Mouse (Mus musculus) liver, postnatal 0 days (tissue): ENCODE data around the gene Myo15b. TPM values are rescaled to one million over a fixed set of nuclear protein-coding genes. Genes with fewer than 3 reads are reported as not detected.

Experiments used
- ATAC-seq: fragments of 200-750 bp; cut with Nextera tagmentation; 2 replicates; pipeline ENCODE4 v1.8.0; 2017; ENCODE audit warnings: mild to moderate bottlenecking, moderate library complexity
- DNase-seq: peaks from one replicate; pipeline ENCODE4 v3.0.0-alpha.2; 2016
- H3K27ac ChIP-seq: fragments of 300-500 bp; sonication (generic); 2 replicates; pipeline ENCODE4 v1.5.1; 2014; ENCODE audit warnings: antibody characterized with exemption, moderate library complexity, mild to moderate bottlenecking, low read depth
- H3K27me3 ChIP-seq: fragments of 300-500 bp; sonication (generic); 2 replicates; pipeline ENCODE4 v1.6.1; 2014; ENCODE audit warnings: low read length, control low read depth, mixed read lengths; ENCODE audit not compliant: insufficient read depth
- H3K36me3 ChIP-seq: fragments of 300-500 bp; sonication (generic); replicated peaks from 2 replicates; pipeline ENCODE4 v1.6.1; 2014; ENCODE audit warnings: mild to moderate bottlenecking, control low read depth, low read length, moderate library complexity, mixed read lengths; ENCODE audit not compliant: insufficient read depth
- H3K4me1 ChIP-seq: fragments of 300-500 bp; sonication (generic); 2 replicates; pipeline ENCODE4 v1.6.1; 2014; ENCODE audit warnings: antibody characterized with exemption, mild to moderate bottlenecking, control low read depth; ENCODE audit not compliant: insufficient read depth
- H3K4me2 ChIP-seq: fragments of 300-500 bp; sonication (generic); 2 replicates; pipeline ENCODE4 v1.6.1; 2014; ENCODE audit warnings: low read depth, mild to moderate bottlenecking, low read length, moderate library complexity, mixed read lengths
- H3K4me3 ChIP-seq: fragments of 300-500 bp; sonication (generic); 2 replicates; pipeline ENCODE4 v1.5.1; 2014; ENCODE audit warnings: low read depth, low read length
- H3K9ac ChIP-seq: fragments of 300-500 bp; sonication (generic); replicated peaks from 2 replicates; pipeline ENCODE4 v1.6.1; 2014; ENCODE audit warnings: mild to moderate bottlenecking, moderate library complexity
- H3K9me3 ChIP-seq: fragments of 300-500 bp; sonication (generic); 2 replicates; pipeline ENCODE4 v1.6.1; 2016; ENCODE audit warnings: mild to moderate bottlenecking, control low read depth, low read length, mixed read lengths
- CTCF ChIP-seq: sonication (generic); IDR thresholded peaks from 2 replicates; pipeline ENCODE4 v1.5.1; 2016; ENCODE audit warnings: antibody characterized with exemption, low read depth
- EP300 ChIP-seq: IDR thresholded peaks from 2 replicates; pipeline ENCODE4 v1.6.1; 2016; ENCODE audit warnings: antibody characterized with exemption, low read depth, mild to moderate bottlenecking
- WGBS: fragments of 180-500 bp; shearing (Covaris S2); extraction: QIAGEN DNeasy Blood & Tissue Kit; methylation state at CpG from one replicate; pipeline ENCODE4 v1.1.7; 2014; ENCODE audit not compliant: insufficient replicate concordance; 5-methylcytosine and 5-hydroxymethylcytosine counted together
- polyA plus RNA-seq: library from polyadenylated mRNA; unstranded; fragments of >200 nt; fragmentation: Nextera tagmentation; extraction: Ambion mirVana; gene quantifications from 2 replicates; pipeline ENCODE4 v1.2.1, GENCODE M21; 2015

Gene Myo15b
- polyA plus RNA-seq, 1 experiment from 2014 or later = 2.4 TPM

DNA sequence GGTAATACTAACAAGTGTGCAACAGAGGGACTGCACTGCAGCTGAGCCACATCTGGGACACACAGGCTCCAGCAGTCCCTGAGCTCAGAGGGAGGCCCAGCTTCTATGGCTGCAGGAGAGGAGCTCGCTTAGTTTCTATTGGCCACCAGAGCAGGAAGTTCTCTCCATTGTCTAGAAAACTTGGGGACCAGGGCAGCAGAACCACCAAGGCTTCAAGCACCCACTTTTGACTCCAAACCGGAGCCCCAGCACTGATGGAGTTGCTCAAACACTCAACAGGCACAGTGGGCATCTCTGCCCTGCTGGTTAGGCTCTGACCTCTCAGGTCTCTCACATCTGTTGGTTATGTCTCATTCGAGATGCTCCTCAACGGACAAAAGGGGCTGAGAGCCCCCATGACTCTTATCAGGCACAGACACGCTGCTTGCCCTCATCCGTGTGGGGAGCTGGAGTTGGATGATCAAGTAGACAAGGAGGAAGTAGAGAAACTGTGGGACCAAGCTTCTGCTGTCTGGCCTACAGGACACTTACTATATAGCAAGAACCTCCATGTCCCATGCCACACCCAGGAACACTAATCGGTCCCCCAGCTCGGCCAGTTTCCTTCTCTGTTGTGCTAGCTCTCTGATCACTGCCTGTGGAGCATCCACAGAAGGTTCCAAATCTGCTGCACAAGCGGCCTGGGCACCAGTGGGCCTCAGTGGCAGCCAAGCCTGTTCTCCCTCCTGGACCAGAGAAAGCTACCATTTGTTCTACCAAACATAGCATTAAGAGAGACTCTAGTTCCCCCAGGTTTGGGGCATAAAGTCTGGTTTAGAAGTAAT lies 43.3 kb downstream of the Myo15b start:
- H3K27ac ChIP-seq = peak overlapping the region; percentile 95
- peaks cover 16% of the 10 kb centered on the region for H3K36me3 ChIP-seq
- H3K27me3 ChIP-seq = no peaks in the 10 kb centered on the region
- TF ChIP-seq EP300 = peak; percentile 92
- no peak for TF ChIP-seq CTCF
- peak overlapping the region; percentile 77 for H3K4me2 ChIP-seq
- 45% methylated on average over 9 of the region's 9 CpGs for WGBS
- no peaks in the 10 kb centered on the region for H3K9me3 ChIP-seq
- peak overlapping the region; percentile 80 for H3K9ac ChIP-seq
- H3K4me3 ChIP-seq = peak overlapping the region; percentile 63
- ATAC-seq (peak; percentile 54), DNase-seq (no peak)
- peaks cover 59% of the 10 kb centered on the region for H3K4me1 ChIP-seq

DNA sequence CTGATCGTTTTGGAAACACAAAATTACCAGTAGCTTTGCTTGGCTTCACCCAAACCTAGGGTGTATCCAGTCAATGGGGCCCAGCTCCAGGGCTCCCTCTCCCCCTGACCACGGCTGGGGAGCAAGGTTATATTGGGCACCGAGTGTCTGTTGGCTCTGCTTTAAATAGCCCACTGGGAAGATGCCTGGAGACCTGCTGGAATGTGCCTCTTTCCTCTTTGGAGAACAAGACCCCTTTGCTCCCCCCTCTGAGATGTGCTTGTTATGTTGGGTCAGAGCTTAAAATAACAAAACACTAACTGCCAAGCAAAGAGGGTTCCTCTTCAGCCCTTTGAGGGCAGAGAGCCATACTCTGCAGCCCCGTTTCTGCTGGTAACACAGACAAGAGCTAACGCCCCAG lies 44.0 kb downstream of the Myo15b start:
- ATAC-seq = no peak
- Histone ChIP-seq H3K27ac (peak overlapping the region; percentile 95), H3K4me3 (peak overlapping the region; percentile 63), H3K9me3 (no peaks in the 10 kb centered on the region), H3K4me2 (peak overlapping the region; percentile 77), H3K27me3 (no peaks in the 10 kb centered on the region), H3K4me1 (peaks cover 59% of the 10 kb centered on the region), H3K9ac (peak overlapping the region; percentile 80), H3K36me3 (peaks cover 17% of the 10 kb centered on the region)
- TF ChIP-seq EP300 (no peak), CTCF (no peak)
- DNase-seq = no peak
- WGBS = 42% methylated on average over 5 of the region's 5 CpGs

DNA sequence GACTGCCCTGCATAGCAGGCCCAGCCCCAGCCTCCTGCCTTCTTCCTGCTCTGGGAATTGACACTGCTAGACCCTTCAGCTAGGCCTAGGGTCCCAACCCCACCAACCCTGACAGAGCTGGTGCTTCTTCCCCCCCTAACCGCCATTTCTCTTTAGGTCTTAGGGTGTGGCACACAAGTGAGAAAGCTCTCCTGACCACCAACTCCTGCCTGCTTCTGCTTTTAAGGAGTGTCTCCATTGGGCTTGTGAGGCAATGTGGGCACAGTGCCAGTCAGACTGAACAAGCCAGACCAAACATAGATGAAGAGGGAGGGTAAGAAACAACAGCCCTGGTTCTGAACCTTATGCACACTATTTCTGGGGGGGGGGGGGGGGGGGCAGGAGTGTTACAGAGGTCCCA lies 44.6 kb downstream of the Myo15b start:
- WGBS = 33% methylated on average over 1 of the region's 1 CpGs

DNA sequence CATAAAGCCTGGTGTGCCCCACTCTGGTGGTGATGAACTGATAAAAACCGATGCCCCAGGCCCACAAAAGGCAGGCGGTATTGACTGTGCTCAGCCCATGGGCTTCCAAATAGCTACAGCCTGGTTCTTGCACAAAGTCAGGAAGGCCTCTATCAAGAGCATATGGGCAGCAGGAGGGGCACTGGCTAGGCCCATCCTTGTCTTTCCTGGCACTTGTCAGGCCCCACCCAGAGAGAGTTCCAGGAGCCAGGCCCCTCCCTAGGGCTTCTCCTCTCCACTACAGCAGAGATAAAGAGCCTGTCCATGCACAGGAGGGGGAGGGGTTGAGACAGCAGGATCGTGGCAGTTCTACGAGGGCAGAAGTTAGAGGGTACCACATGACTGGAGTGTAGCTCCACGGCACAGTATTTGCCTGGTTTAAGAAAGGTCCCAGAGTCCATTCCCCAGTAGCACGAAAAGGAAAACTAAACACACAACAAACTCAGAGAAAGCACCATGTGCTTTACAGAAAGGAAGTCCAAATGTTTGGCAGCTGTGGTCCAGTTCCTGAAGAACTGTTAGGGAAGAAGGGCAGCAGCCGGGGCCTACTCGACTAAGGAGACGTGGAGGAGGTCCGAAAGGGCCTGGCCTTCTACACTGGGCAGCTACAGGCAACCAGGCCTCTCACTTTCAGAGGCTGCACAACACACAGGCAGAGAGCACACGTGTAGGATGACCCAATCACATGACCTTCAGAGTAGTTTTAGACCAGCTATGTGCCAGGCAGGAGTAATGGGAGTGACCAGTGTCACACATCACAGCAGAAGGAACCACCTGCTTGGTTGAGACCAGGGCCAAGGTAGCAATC lies 45.4 kb downstream of the Myo15b start:
- Histone ChIP-seq H3K36me3 (peaks cover 22% of the 10 kb centered on the region), H3K27me3 (no peaks in the 10 kb centered on the region), H3K4me3 (peak overlapping the region; percentile 63; the same call in 1 of the 2 replicates), H3K9me3 (no peaks in the 10 kb centered on the region), H3K27ac (peak overlapping the region; percentile 95), H3K9ac (peak overlapping the region; percentile 80), H3K4me1 (peaks cover 59% of the 10 kb centered on the region), H3K4me2 (peak overlapping the region; percentile 77)
- peak; percentile 81 for TF ChIP-seq EP300
- peak; percentile 9; the same call in 1 of the 2 replicates for TF ChIP-seq CTCF
- DNase-seq (peak; percentile 77), ATAC-seq (peak; percentile 81)
- WGBS = 39% methylated on average over 11 of the region's 11 CpGs

More for the DNA sequence above, 44.6 kb downstream of the Myo15b start:
- Histone ChIP-seq H3K9me3 (no peaks in the 10 kb centered on the region), H3K9ac (peak overlapping the region; percentile 80), H3K4me2 (peak overlapping the region; percentile 77), H3K27ac (peak overlapping the region; percentile 95), H3K4me1 (peaks cover 59% of the 10 kb centered on the region), H3K4me3 (peak overlapping the region; percentile 63), H3K36me3 (peaks cover 17% of the 10 kb centered on the region), H3K27me3 (no peaks in the 10 kb centered on the region)
- TF ChIP-seq EP300 = no peak
- TF ChIP-seq CTCF = no peak
- DNase-seq (peak; percentile 81), ATAC-seq (peak; percentile 18)

DNA sequence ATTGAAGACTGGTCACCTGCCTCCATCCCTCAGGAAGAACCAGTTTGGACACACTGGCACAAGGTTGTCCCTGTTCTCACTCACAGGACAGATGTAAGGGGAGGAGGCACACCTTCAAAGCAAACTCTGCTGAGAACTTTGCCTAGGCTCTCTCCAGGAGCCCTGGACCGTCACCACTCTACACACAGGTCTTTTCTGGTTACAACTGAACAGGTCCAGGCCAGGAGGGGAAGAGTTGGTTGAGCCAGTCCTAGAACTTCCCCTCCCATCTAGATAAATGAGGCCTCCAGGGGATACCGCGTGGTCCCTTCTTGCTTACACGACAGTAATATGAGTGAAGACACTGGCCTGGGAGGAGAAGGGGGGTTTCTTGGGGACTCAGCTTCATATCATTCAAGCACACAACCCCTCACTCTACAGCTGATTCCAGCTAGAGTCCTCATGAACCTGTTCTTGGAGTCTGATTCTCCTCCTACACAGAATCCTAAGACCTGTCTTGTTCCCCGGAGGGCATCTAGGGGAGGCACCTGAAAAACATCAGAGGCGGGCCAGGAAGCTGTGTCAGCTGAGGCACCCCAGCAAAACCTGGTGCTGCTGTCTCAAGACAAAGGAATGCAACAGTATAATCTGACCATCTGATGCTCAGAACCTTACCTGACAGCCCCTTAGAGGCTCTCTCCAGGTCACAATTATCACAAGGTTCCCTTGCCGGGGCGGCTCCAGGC lies 46.2 kb downstream of the Myo15b start:
- peak; percentile 25 for DNase-seq
- no peak for TF ChIP-seq CTCF
- no peak for TF ChIP-seq EP300
- Histone ChIP-seq H3K4me1 (peaks cover 55% of the 10 kb centered on the region), H3K4me2 (peak overlapping the region; percentile 77), H3K9ac (peak overlapping the region; percentile 53), H3K27ac (peak overlapping the region; percentile 95), H3K36me3 (peaks cover 23% of the 10 kb centered on the region), H3K4me3 (no peak overlapping the region), H3K9me3 (no peaks in the 10 kb centered on the region), H3K27me3 (no peaks in the 10 kb centered on the region)
- 63% methylated on average over 8 of the region's 8 CpGs for WGBS
- ATAC-seq = no peak
